Mouse (Mus musculus) midbrain, embryonic 12.5 days (tissue): ENCODE measurements around the gene Stk10. TPM values are rescaled to one million over a fixed set of nuclear protein-coding genes. Genes with fewer than 3 reads are reported as not detected.

Experiments used
- ATAC-seq: fragments of 200-750 bp; cut with Nextera tagmentation; 2 replicates; pipeline ENCODE4 v1.8.0; 2017; ENCODE audit warnings: low read depth, moderate TSS enrichment, moderate library complexity; ENCODE audit not compliant: low FRiP score
- H3K27ac ChIP-seq: fragments of 300-500 bp; sonication (generic); replicated peaks from 2 replicates; pipeline ENCODE4 v1.5.1; 2016; ENCODE audit warnings: mild to moderate bottlenecking
- H3K27me3 ChIP-seq: fragments of 300-500 bp; sonication (generic); 2 replicates; pipeline ENCODE4 v1.6.1; 2016; ENCODE audit warnings: mild to moderate bottlenecking
- H3K36me3 ChIP-seq: fragments of 300-500 bp; sonication (generic); 2 replicates; pipeline ENCODE4 v1.6.1; 2016
- H3K4me1 ChIP-seq: fragments of 300-500 bp; sonication (generic); 2 replicates; pipeline ENCODE4 v1.6.1; 2016
- H3K4me2 ChIP-seq: fragments of 300-500 bp; sonication (generic); replicated peaks from 2 replicates; pipeline ENCODE4 v1.6.1; 2016; ENCODE audit warnings: mild to moderate bottlenecking, moderate library complexity
- H3K4me3 ChIP-seq: fragments of 300-500 bp; sonication (generic); 2 replicates; pipeline ENCODE4 v1.5.1; 2016; ENCODE audit warnings: mild to moderate bottlenecking
- H3K9ac ChIP-seq: fragments of 300-500 bp; sonication (generic); replicated peaks from 2 replicates; pipeline ENCODE4 v1.6.1; 2016; ENCODE audit warnings: mild to moderate bottlenecking, moderate library complexity
- H3K9me3 ChIP-seq: fragments of 300-500 bp; sonication (generic); 2 replicates; pipeline ENCODE4 v1.6.1; 2016; ENCODE audit warnings: mild to moderate bottlenecking
- WGBS: fragments of 180-500 bp; shearing (Covaris S2); methylation state at CpG from one replicate; pipeline ENCODE4 v1.1.7; 2016; 5-methylcytosine and 5-hydroxymethylcytosine counted together
- polyA plus RNA-seq: library from polyadenylated mRNA; unstranded; fragments of >200 nt; fragmentation: Nextera tagmentation; extraction: Ambion mirVana; gene quantifications from 2 replicates; pipeline ENCODE4 v1.2.1, GENCODE M21; 2016

Gene Stk10
- polyA plus RNA-seq, 1 experiment from 2014 or later = 1.8 TPM

DNA sequence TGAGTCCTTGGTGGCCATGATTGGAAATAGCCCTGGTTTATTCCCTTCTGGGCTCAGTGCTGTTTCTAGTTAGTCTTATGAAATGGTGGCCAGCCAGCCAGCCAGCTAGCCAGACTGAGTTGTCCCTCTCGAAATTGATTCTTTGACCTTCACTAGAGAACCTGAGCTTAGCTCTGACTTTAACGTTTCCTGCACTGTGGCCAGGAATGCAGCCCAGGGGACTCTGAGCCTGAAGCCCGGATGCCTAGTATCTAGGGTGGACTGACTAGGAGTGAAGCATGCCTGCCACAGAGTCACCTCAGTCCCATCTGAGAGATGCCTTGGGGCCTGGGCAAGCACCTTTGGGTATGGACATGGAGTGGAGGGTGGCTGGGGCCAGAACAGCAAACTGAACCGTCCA is 31.5 kb downstream of the Stk10 start:
- H3K4me1 ChIP-seq = peaks cover 10% of the 10 kb centered on the region
- no peak overlapping the region for H3K4me2 ChIP-seq
- H3K27ac ChIP-seq = no peak overlapping the region
- no peaks in the 10 kb centered on the region for H3K9me3 ChIP-seq
- H3K4me3 ChIP-seq = no peak overlapping the region
- no peak overlapping the region for H3K9ac ChIP-seq
- ATAC-seq = no peak
- H3K36me3 ChIP-seq = no peaks in the 10 kb centered on the region
- H3K27me3 ChIP-seq = no peaks in the 10 kb centered on the region
- WGBS = 73% methylated on average over 4 of the region's 4 CpGs

DNA sequence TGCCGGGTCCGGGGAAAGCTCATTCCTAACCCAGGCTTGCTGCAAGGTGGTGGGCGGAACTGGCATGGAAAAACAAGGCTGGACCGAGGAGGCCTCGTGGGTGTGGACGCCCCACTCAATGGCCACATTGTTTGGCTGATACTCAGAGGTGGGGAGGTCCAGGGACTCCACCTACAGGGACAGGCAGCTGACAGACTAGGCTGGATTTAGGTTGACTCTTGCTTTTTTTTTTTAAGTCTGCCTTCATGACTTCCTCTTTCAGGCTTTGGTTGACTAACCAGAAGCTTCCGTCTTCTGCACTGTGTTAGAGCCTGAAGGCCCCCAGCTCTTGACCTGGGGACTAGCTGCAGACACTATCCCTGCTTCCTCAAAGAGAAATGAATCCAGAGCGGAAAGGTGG is 32.0 kb downstream of the Stk10 start:
- ATAC-seq = no peak

DNA sequence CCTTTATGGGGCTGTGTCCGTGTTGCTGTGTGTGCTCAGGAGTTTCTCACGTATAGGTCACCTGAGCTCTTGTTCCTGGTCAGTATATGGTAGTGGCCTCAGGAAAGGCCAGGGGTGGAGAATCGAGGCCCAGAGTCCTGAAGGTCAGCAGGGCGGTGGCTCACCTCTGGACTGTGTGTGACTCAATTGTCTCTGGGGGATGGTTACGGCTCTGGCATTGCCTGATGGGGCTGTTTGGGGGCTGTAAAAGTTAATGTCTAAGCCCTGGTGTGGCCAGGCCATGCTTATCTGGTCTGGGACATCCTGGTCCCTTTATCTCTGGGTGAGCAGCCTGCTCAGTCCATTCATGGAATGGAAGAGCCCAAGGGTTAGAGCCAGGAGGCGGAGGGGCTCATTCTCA is 33.1 kb downstream of the Stk10 start:
- no peaks in the 10 kb centered on the region for H3K36me3 ChIP-seq
- H3K9ac ChIP-seq = no peak overlapping the region
- H3K4me3 ChIP-seq = no peak overlapping the region
- H3K4me2 ChIP-seq = no peak overlapping the region
- 91% methylated on average over 6 of the region's 6 CpGs for WGBS
- H3K27me3 ChIP-seq = no peaks in the 10 kb centered on the region
- no peak for ATAC-seq
- no peak overlapping the region for H3K27ac ChIP-seq
- peaks cover 10% of the 10 kb centered on the region for H3K4me1 ChIP-seq
- no peaks in the 10 kb centered on the region for H3K9me3 ChIP-seq

More for the DNA sequence above, 32.0 kb downstream of the Stk10 start:
- Histone ChIP-seq H3K4me1 (peaks cover 10% of the 10 kb centered on the region), H3K9me3 (no peaks in the 10 kb centered on the region), H3K4me2 (no peak overlapping the region), H3K9ac (no peak overlapping the region), H3K4me3 (no peak overlapping the region), H3K27me3 (no peaks in the 10 kb centered on the region), H3K36me3 (no peaks in the 10 kb centered on the region), H3K27ac (no peak overlapping the region)
- 72% methylated on average over 8 of the region's 8 CpGs for WGBS

DNA sequence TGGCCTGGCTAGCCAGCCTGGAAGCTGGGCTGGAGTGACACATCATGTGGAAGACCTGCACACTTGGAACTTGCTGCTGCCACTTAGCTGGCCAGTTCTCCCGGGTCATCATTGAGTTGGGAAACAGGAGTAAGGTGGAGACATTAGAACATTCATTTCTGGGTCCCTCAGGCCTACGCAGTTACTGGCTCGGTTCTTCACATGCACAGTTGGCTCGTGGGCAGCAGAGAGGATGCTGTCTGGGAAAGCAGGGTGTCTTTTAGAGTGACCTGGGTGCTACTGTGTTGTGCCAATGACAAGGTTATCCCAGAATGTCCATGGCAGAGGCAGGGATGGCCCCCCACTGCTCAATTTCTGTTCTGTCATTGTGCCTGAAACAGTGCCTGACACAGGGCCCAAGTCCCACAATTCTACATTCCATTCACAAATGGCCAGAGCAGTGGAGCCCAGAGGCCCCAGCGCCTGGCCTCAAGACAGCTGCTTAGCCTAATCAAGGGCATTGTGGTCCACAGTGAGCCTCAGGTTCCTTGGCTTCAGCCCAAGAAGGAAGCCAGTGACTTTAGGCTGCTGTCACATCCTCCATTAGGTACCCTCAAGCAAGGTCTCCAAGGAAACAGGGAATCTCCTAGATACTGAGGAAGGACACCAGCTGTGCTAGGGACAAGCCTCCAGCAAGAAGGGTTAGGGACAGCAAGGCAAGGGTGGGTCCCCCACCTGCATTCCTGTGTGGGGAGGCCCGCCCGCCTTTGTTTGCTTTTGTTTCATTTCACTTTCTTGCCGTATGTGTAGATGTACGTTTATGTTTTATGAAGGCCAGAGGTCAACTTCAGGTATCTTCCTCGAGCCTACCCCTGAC is 34.1 kb downstream of the Stk10 start:
- H3K4me3 ChIP-seq = no peak overlapping the region
- H3K27ac ChIP-seq = no peak overlapping the region
- H3K9me3 ChIP-seq = no peaks in the 10 kb centered on the region
- H3K4me2 ChIP-seq = no peak overlapping the region
- H3K27me3 ChIP-seq = no peaks in the 10 kb centered on the region
- H3K36me3 ChIP-seq = no peaks in the 10 kb centered on the region
- peaks cover 10% of the 10 kb centered on the region for H3K4me1 ChIP-seq
- no peak for ATAC-seq
- 84% methylated on average over 10 of the region's 10 CpGs for WGBS
- H3K9ac ChIP-seq = no peak overlapping the region

DNA sequence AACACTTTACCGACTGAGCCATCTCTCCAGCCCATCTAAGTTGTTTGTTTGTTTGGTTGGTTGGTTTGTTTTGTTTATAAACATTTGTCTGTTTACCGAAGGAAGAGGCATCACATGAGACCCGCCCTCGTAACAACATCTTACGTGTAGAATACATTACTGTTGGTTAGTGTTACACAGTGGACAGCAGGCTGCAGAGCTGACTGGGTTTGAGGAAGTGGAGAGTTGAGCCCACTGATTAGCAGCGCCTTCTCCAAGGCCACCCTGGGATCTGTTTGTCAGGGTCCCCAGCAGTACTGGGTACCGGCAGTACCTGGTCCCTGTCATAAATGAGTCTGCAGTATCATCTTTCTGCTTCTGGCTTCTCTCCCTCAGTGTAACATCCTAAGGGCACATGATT is 35.0 kb downstream of the Stk10 start:
- H3K27me3 ChIP-seq = no peaks in the 10 kb centered on the region
- H3K9ac ChIP-seq = no peak overlapping the region
- no peak overlapping the region for H3K4me2 ChIP-seq
- whole genome bisulfite sequencing = 91% methylated on average over 7 of the region's 7 CpGs
- H3K36me3 ChIP-seq = no peaks in the 10 kb centered on the region
- no peak for ATAC-seq
- H3K4me3 ChIP-seq = no peak overlapping the region
- peaks cover 10% of the 10 kb centered on the region for H3K4me1 ChIP-seq
- no peaks in the 10 kb centered on the region for H3K9me3 ChIP-seq
- no peak overlapping the region for H3K27ac ChIP-seq

DNA sequence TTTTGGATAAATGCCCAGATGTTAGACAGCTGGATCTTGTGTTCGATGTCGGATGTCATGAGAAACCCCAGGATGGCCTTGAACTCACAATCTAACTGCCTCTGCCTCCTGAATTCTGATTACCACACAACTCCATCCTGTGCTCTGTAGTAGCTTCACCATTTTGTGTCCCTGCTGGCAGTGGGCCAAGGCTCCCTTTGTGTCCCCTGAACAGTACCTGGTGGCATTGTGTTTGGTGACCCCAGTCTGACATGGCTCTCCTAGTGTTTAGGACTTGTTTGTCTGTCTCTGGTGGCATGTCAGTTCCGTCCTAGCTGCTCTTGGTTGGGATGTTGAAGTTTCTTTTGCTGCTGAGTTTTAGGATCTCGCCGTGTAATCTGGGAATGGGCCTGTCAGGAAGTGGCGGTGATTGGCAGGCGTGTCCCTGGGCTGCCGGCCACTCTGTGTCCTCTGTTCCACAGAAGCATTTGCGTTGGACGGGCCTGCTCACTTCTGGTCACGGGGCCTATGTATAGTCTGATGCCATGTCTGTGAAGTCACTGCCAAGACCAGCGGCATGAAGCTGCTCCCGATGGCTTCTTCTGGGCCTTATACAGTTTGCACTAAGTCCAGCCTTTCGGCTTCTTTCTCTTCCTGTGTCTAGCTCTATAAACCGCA is 35.7 kb downstream of the Stk10 start:
- peaks cover 10% of the 10 kb centered on the region; the same call in 1 of the 2 replicates for H3K4me1 ChIP-seq
- 93% methylated on average over 15 of the region's 15 CpGs for WGBS
- H3K9me3 ChIP-seq = no peaks in the 10 kb centered on the region
- no peak overlapping the region for H3K4me2 ChIP-seq
- ATAC-seq = no peak
- no peaks in the 10 kb centered on the region for H3K27me3 ChIP-seq
- H3K9ac ChIP-seq = no peak overlapping the region
- no peaks in the 10 kb centered on the region for H3K36me3 ChIP-seq
- no peak overlapping the region for H3K27ac ChIP-seq
- H3K4me3 ChIP-seq = no peak overlapping the region

DNA sequence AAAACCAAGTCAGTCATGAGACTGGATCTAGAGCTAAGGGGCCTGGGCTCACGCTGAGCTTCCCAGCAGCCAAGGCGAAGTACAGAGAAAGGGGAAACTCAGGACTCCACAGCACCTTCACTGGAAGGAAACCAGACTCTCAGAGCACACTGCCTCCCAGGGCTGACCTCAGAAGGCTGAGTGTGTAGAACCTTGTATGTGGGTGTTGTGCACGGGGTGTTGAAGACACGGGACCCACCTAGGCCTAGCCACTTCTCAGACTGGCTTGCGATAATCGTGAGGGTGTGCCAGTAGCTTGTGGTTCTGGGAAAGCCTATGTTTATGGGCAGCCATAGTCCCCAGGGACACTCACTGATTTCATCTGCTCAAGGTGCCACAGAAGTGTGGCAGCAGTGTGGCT is 38.0 kb downstream of the Stk10 start:
- Histone ChIP-seq H3K27me3 (no peaks in the 10 kb centered on the region), H3K9me3 (no peaks in the 10 kb centered on the region), H3K4me2 (no peak overlapping the region), H3K36me3 (no peaks in the 10 kb centered on the region), H3K27ac (no peak overlapping the region), H3K9ac (no peak overlapping the region), H3K4me3 (no peak overlapping the region), H3K4me1 (peaks cover 10% of the 10 kb centered on the region; the same call in 1 of the 2 replicates)
- WGBS = 84% methylated on average over 6 of the region's 6 CpGs
- ATAC-seq = no peak

DNA sequence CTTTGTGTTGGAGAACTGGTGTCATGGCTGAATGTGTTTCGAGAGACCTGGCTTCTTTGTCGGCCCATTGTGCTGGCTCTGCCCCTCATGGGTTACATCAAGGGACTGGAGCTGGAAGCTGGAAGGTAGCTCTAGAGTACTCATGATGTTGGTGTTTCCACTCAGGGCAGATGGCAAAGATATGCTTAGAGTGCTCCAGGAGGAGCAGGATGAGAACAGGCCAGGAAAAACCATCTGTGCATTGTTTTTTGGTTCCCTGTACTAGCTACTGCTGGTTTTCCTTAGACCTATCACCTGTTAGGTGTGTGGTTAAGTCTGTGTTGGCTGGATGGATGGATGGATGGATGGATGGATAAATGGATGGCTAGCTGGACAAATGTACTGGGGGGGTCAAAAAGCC is 40.6 kb downstream of the Stk10 start:
- 86% methylated on average over 2 of the region's 2 CpGs for WGBS
- Histone ChIP-seq H3K27ac (no peak overlapping the region), H3K4me2 (no peak overlapping the region), H3K36me3 (no peaks in the 10 kb centered on the region), H3K9ac (no peak overlapping the region), H3K4me1 (no peaks in the 10 kb centered on the region), H3K27me3 (no peaks in the 10 kb centered on the region), H3K4me3 (no peak overlapping the region), H3K9me3 (no peaks in the 10 kb centered on the region)
- no peak for ATAC-seq

DNA sequence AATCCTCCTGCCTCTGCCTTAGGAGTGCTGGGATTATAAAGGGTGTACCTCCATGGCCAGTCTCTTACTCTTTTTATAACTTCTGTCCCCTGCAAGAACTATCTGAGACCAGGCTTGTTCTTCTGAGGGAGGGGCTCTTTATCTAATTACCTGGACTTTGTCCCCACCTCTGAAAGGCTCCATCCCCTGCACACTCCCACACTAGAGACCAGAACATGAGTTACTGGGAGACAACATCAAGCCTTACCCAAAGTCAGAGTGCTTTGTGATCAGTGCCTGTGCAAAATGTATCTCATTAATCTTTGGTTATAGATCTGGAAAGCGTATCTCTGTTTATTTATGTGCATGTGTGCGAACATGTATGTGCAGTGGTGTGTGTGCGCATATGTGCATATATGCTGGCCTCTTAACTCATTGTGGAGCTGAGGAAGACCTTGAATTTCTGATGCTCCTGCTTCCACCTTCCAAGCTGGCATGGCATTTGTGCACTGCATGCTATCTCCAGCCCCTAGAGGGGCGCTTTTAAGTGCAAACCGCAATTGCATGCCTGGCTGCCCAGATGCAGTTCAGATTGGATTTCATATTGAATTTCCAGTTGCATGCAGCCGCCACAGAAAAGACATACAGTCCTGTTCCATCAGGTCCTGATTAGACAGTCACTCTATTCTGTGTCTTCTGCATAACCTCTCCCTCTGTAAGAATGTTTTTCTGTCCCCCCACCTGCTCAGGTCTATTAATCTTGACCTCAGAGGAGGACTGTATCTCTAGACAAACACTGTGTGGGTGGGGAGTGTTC is 43.1 kb downstream of the Stk10 start:
- H3K9ac ChIP-seq = no peak overlapping the region
- WGBS = 86% methylated on average over 6 of the region's 6 CpGs
- no peaks in the 10 kb centered on the region for H3K27me3 ChIP-seq
- H3K9me3 ChIP-seq = no peaks in the 10 kb centered on the region
- H3K4me1 ChIP-seq = no peaks in the 10 kb centered on the region; the same call in 1 of the 2 replicates
- H3K4me2 ChIP-seq = no peak overlapping the region
- H3K4me3 ChIP-seq = no peak overlapping the region
- H3K27ac ChIP-seq = peak overlapping the region; percentile 39; the same call in 1 of the 2 replicates
- no peak for ATAC-seq
- H3K36me3 ChIP-seq = no peaks in the 10 kb centered on the region

DNA sequence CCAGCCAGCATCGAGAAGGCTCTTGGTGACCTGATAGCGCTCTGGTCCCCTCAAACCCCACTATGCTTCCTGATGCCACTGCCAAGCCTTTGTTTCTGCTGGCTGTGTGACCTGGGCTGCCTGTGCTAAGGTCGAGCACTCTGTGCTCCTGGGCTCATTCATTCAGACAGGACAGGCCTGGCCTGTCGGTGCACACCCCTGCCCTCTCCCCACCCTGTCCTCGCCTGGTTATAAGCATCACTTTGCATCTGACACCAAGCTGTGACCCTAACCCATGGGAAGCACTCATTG is 43.6 kb downstream of the Stk10 start:
- Histone ChIP-seq H3K36me3 (no peaks in the 10 kb centered on the region), H3K9me3 (no peaks in the 10 kb centered on the region), H3K9ac (no peak overlapping the region), H3K4me1 (no peaks in the 10 kb centered on the region; the same call in 1 of the 2 replicates), H3K27me3 (no peaks in the 10 kb centered on the region), H3K4me3 (no peak overlapping the region), H3K4me2 (no peak overlapping the region), H3K27ac (peak overlapping the region; percentile 39; the same call in 1 of the 2 replicates)
- WGBS = 65% methylated on average over 5 of the region's 5 CpGs
- ATAC-seq = no peak

DNA sequence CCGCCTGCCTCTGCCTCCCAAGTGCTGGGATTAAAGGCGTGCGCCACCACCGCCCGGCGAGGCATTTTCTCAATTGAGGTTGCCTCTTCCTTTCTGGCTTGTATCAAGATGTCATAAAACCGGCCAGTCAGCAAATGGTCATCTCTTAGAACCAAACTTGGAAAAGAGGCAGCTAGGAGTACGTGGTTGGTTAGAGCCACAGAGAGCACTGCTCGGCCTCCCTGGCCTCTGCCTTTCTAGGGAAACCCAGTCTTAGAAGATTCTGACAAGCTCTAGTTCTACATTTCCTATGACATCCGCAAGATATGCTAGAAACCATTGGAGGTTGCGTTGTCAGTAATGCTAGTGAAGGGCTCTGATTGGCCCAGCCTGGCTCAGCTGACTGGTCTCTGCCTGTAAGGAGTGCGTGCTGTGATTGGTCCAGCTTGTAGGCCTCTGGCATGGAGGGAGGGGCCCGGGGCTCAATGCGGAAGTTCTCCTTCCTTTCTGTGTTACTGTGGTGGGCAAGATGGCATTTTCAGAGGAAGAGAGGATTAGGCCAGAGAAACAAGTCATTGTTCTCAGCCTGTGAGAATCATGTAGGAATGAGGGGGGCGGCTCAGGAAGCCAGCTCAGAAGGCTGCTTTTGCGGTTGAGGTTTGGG is 47.3 kb downstream of the Stk10 start:
- H3K4me2 ChIP-seq = no peak overlapping the region

More for the DNA sequence above, 47.3 kb downstream of the Stk10 start:
- 75% methylated on average over 16 of the region's 16 CpGs for WGBS
- no peaks in the 10 kb centered on the region; the same call in 1 of the 2 replicates for H3K4me1 ChIP-seq
- H3K27me3 ChIP-seq = no peaks in the 10 kb centered on the region
- H3K9me3 ChIP-seq = no peaks in the 10 kb centered on the region
- peak; percentile 73 for ATAC-seq
- no peaks in the 10 kb centered on the region for H3K36me3 ChIP-seq
- H3K27ac ChIP-seq = no peak overlapping the region
- no peak overlapping the region for H3K9ac ChIP-seq
- no peak overlapping the region for H3K4me3 ChIP-seq
